Mouse (Mus musculus): ENCODE results near the gene Pgf. TPM values are rescaled to one million over a fixed set of nuclear protein-coding genes. Genes with fewer than 3 reads are reported as not detected.
A peak's percentile ranks its signal among the peaks of the same experiment; 100 is the strongest.

The Pgf gene
- polyA plus RNA-seq, 1 experiment = 5.8 TPM

- no peak overlapping the region for H3K9ac ChIP-seq (ENCODE audit: low read depth, poor library complexity, severe bottlenecking)
- H3K4me1 ChIP-seq (ENCODE audit: control insufficient read depth, insufficient read depth, low read length) = no peaks in the 10 kb centered on the region
- no peak overlapping the region for H3K4me3 ChIP-seq (ENCODE audit: low read depth, low read length)
- no peaks in the 10 kb centered on the region for H3K27me3 ChIP-seq (ENCODE audit: control insufficient read depth, insufficient read depth, low read length, poor library complexity, severe bottlenecking)
- TF ChIP-seq POLR2A (IDR thresholded peaks at IDR 0.05; ENCODE audit: insufficient read depth, low read length) (no peak), CTCF (IDR thresholded peaks at IDR 0.05; ENCODE audit: low read depth, low read length) (no peak), EP300 (IDR thresholded peaks at IDR 0.05; ENCODE audit: insufficient read depth, low read depth, low read length) (no peak)
- no peak overlapping the region for H3K27ac ChIP-seq (ENCODE audit: insufficient read depth, low read length)
- no peaks in the 10 kb centered on the region for H3K36me3 ChIP-seq (ENCODE audit: control insufficient read depth, insufficient read depth, low read length, poor library complexity, severe bottlenecking)
- no peaks in the 10 kb centered on the region for H3K9me3 ChIP-seq (replicated peaks; ENCODE audit: control insufficient read depth, insufficient read depth, low read length, poor library complexity, severe bottlenecking)
Observed at GRCm38 (mm10) chr12:85170284-85170947, 7.2 kb downstream of the Pgf start.

GRCm38 (mm10) chr12:85169877-85170276, 7.7 kb downstream of the Pgf start:
- no peak overlapping the region for H3K4me3 ChIP-seq (ENCODE audit: low read depth, low read length)
- no peaks in the 10 kb centered on the region for H3K4me1 ChIP-seq (ENCODE audit: control insufficient read depth, insufficient read depth, low read length)
- no peaks in the 10 kb centered on the region for H3K9me3 ChIP-seq (replicated peaks; ENCODE audit: control insufficient read depth, insufficient read depth, low read length, poor library complexity, severe bottlenecking)
- TF ChIP-seq EP300 (IDR thresholded peaks at IDR 0.05; ENCODE audit: insufficient read depth, low read depth, low read length) = no peak
- no peak for TF ChIP-seq POLR2A (IDR thresholded peaks at IDR 0.05; ENCODE audit: insufficient read depth, low read length)
- TF ChIP-seq CTCF (IDR thresholded peaks at IDR 0.05; ENCODE audit: low read depth, low read length) = no peak
- H3K27ac ChIP-seq (ENCODE audit: insufficient read depth, low read length) = no peak overlapping the region
- 0 out of 2 replicates have a peak overlapping the region, but pooled peaks have one; percentile 8 for H3K9ac ChIP-seq (ENCODE audit: low read depth, poor library complexity, severe bottlenecking)
- no peaks in the 10 kb centered on the region for H3K36me3 ChIP-seq (ENCODE audit: control insufficient read depth, insufficient read depth, low read length, poor library complexity, severe bottlenecking)
- H3K27me3 ChIP-seq (ENCODE audit: control insufficient read depth, insufficient read depth, low read length, poor library complexity, severe bottlenecking) = no peaks in the 10 kb centered on the region

- H3K27ac ChIP-seq (ENCODE audit: insufficient read depth, low read length) = no peak overlapping the region
- peak; percentile 85 for TF ChIP-seq CTCF (IDR thresholded peaks at IDR 0.05; ENCODE audit: low read depth, low read length)
- TF ChIP-seq EP300 (IDR thresholded peaks at IDR 0.05; ENCODE audit: insufficient read depth, low read depth, low read length) = 0 out of 2 replicates have a peak, but pooled peaks have one; percentile 21
- no peak for TF ChIP-seq POLR2A (IDR thresholded peaks at IDR 0.05; ENCODE audit: insufficient read depth, low read length)
- no peaks in the 10 kb centered on the region for H3K4me1 ChIP-seq (ENCODE audit: control insufficient read depth, insufficient read depth, low read length)
- no peaks in the 10 kb centered on the region for H3K36me3 ChIP-seq (ENCODE audit: control insufficient read depth, insufficient read depth, low read length, poor library complexity, severe bottlenecking)
- H3K9ac ChIP-seq (ENCODE audit: low read depth, poor library complexity, severe bottlenecking) = peak overlapping the region; percentile 45
- no peaks in the 10 kb centered on the region for H3K9me3 ChIP-seq (replicated peaks; ENCODE audit: control insufficient read depth, insufficient read depth, low read length, poor library complexity, severe bottlenecking)
- H3K4me3 ChIP-seq (ENCODE audit: low read depth, low read length) = peak overlapping the region; percentile 87
- no peaks in the 10 kb centered on the region for H3K27me3 ChIP-seq (ENCODE audit: control insufficient read depth, insufficient read depth, low read length, poor library complexity, severe bottlenecking)
Observed at GRCm38 (mm10) chr12:85169117-85169858, 8.3 kb downstream of the Pgf start.

GRCm38 (mm10) chr12:85166631-85167030, 11.0 kb downstream of the Pgf start:
- Histone ChIP-seq H3K9me3 (replicated peaks; ENCODE audit: control insufficient read depth, insufficient read depth, low read length, poor library complexity, severe bottlenecking) (no peaks in the 10 kb centered on the region), H3K36me3 (ENCODE audit: control insufficient read depth, insufficient read depth, low read length, poor library complexity, severe bottlenecking) (no peaks in the 10 kb centered on the region), H3K27ac (ENCODE audit: insufficient read depth, low read length) (no peak overlapping the region), H3K4me1 (ENCODE audit: control insufficient read depth, insufficient read depth, low read length) (no peaks in the 10 kb centered on the region), H3K9ac (ENCODE audit: low read depth, poor library complexity, severe bottlenecking) (no peak overlapping the region), H3K27me3 (ENCODE audit: control insufficient read depth, insufficient read depth, low read length, poor library complexity, severe bottlenecking) (no peaks in the 10 kb centered on the region), H3K4me3 (ENCODE audit: low read depth, low read length) (no peak overlapping the region)
- no peak for TF ChIP-seq EP300 (IDR thresholded peaks at IDR 0.05; ENCODE audit: insufficient read depth, low read depth, low read length)
- TF ChIP-seq CTCF (IDR thresholded peaks at IDR 0.05; ENCODE audit: low read depth, low read length) = no peak
- no peak for TF ChIP-seq POLR2A (IDR thresholded peaks at IDR 0.05; ENCODE audit: insufficient read depth, low read length)

GRCm38 (mm10) chr12:85164996-85165395, 12.6 kb downstream of the Pgf start:
- TF ChIP-seq CTCF (IDR thresholded peaks at IDR 0.05; ENCODE audit: low read depth, low read length) (no peak), POLR2A (IDR thresholded peaks at IDR 0.05; ENCODE audit: insufficient read depth, low read length) (no peak), EP300 (IDR thresholded peaks at IDR 0.05; ENCODE audit: insufficient read depth, low read depth, low read length) (no peak)
- Histone ChIP-seq H3K27ac (ENCODE audit: insufficient read depth, low read length) (no peak overlapping the region), H3K9me3 (replicated peaks; ENCODE audit: control insufficient read depth, insufficient read depth, low read length, poor library complexity, severe bottlenecking) (no peaks in the 10 kb centered on the region), H3K4me1 (ENCODE audit: control insufficient read depth, insufficient read depth, low read length) (no peaks in the 10 kb centered on the region), H3K9ac (ENCODE audit: low read depth, poor library complexity, severe bottlenecking) (no peak overlapping the region), H3K36me3 (ENCODE audit: control insufficient read depth, insufficient read depth, low read length, poor library complexity, severe bottlenecking) (no peaks in the 10 kb centered on the region), H3K27me3 (ENCODE audit: control insufficient read depth, insufficient read depth, low read length, poor library complexity, severe bottlenecking) (no peaks in the 10 kb centered on the region), H3K4me3 (ENCODE audit: low read depth, low read length) (no peak overlapping the region)

GRCm38 (mm10) chr12:85159592-85159991, 18.0 kb downstream of the Pgf start:
- Histone ChIP-seq H3K9ac (ENCODE audit: low read depth, poor library complexity, severe bottlenecking) (no peak overlapping the region), H3K9me3 (replicated peaks; ENCODE audit: control insufficient read depth, insufficient read depth, low read length, poor library complexity, severe bottlenecking) (no peaks in the 10 kb centered on the region), H3K27ac (ENCODE audit: insufficient read depth, low read length) (no peak overlapping the region), H3K4me1 (ENCODE audit: control insufficient read depth, insufficient read depth, low read length) (no peaks in the 10 kb centered on the region), H3K27me3 (ENCODE audit: control insufficient read depth, insufficient read depth, low read length, poor library complexity, severe bottlenecking) (no peaks in the 10 kb centered on the region), H3K36me3 (ENCODE audit: control insufficient read depth, insufficient read depth, low read length, poor library complexity, severe bottlenecking) (no peaks in the 10 kb centered on the region), H3K4me3 (ENCODE audit: low read depth, low read length) (no peak overlapping the region)
- TF ChIP-seq POLR2A (IDR thresholded peaks at IDR 0.05; ENCODE audit: insufficient read depth, low read length) = no peak
- no peak for TF ChIP-seq CTCF (IDR thresholded peaks at IDR 0.05; ENCODE audit: low read depth, low read length)
- no peak for TF ChIP-seq EP300 (IDR thresholded peaks at IDR 0.05; ENCODE audit: insufficient read depth, low read depth, low read length)

All from ES-Bruce4 (cell line).